Mouse (Mus musculus) monocyte, adult 5-6 weeks (primary cell): ENCODE measurements around the gene Helb. TPM values are rescaled to one million over a fixed set of nuclear protein-coding genes. Genes with fewer than 3 reads are reported as not detected.
"Not testable (repeated sequence)": the region's sequence is repeated elsewhere in the genome, so short reads cannot be mapped to it uniquely, and the experiment has no call there.

Experiments used
- ATAC-seq: fragments of 153-309, 156-312 bp; replicated peaks from 2 replicates; pipeline ENCODE4 v1.8.0; 2017; ENCODE audit warnings: mild to moderate bottlenecking; ENCODE audit not compliant: low TSS enrichment, insufficient number of reproducible peaks, severe bottlenecking, poor library complexity, low FRiP score
- total RNA-seq: library from RNA; stranded (forward); fragments of 200-1000, 200-491, 200-594 nt; gene quantifications from 3 replicates; pipeline ENCODE4 v1.2.3, GENCODE M21; 2017

Gene Helb
- total RNA-seq = 36.8 to 41.4 TPM (median 40.0 TPM) in 3 replicates

DNA sequence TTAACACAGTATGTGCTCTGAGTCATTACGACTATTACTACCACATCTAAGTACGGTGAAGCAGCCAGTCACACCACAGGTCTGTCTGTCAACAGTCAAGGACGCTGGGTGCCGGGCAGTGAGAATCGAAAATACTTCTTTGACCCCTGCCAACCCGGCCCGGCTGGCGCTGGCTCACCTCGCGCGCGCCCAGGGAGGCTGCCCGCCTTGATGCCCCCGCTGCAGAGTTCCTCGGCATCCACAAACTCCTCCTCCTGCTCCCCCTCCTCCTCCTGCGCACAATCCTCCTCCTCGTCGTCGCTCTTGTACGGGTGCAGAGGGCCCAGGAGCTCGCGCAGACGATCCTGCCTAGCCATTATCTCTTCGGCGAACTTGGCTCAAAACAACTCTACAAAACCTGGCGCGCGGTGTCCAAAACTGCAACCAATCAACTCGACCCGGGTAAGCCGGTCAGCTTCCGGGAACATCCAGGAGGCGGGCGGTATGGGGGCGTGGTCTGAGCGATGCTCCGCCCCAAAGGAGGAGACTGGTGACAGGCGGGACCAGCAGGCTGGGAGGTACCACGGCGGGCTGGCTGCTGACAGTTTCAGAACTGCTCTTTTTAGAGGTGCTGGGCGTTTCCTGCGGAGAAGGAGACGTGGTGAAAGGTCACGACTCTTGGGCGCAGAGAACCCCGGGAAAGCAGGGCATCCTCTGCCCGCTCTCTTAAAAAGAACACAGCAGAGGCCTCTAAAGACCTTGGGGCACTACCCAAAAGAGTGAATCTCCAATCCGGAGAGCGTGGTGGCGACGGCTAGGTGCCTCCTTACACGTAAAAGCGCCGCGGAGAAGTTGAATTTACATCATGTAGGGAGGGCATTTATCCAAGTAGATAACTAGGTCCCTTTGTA is at the start of gene Helb:
TSS of gene Helb (minus strand) at position 481 of the 890 bp plus-strand sequence.
- peak; percentile 97 for ATAC-seq

DNA sequence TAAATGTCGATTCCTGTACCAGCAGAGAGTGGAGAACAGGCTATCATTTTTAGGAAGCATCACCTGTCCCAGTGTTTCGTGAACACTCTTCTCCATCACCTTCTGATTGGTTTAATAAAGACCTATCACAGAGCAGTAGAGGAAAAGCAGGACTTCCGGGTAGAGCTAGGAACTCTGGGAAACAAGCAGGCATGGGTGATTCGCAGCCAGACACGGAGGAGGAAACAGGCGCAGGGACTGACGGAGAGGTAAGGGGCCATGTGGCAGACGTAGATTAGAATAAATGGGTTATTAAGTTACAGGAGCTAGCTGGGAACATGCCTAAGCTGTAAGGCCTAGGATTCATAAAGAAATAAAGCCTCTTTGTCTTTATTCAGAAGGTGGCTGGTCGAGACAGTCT is 47.7 kb upstream of the Helb start:
- no peak for ATAC-seq

DNA sequence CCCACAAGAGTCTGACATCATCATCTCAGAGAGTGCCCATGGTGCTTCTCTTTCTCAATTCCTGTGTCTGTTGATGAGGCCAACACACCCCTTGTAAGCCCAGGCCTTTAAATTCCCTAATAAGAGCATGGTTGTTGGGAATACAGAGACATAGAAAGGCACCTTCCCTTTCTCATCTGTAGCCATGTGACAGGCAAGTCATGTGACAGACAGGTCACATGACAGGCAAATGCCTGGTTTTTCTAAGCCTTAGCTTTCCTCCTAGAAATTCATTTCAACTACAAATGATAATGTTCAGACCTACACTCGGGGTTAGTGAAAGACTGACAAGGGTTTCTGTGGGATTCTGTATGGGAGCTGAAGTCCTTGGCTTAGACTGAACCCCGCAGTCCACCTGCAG is 41.1 kb upstream of the Helb start:
- ATAC-seq = no peak

DNA sequence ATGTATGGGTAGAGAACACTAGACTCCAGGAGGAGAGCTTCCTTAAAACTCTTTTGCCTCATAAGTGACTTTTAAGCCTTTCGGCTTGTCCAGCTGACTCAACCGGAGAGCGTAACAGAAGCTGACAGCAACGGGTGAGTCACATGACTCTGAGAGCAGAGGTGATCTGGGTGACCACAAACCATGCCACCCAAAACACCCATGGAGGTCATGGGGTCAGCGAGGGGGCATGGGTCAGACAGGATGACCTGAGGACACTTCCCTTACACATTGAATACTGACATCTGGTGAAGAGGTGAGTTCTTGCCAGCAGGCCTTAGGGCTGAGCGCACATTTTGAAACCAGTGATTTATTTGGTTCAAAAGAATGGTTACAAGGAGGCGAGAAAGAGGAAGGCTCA is 38.9 kb upstream of the Helb start:
- ATAC-seq = peak; percentile 32; the same call in 1 of the 2 replicates

DNA sequence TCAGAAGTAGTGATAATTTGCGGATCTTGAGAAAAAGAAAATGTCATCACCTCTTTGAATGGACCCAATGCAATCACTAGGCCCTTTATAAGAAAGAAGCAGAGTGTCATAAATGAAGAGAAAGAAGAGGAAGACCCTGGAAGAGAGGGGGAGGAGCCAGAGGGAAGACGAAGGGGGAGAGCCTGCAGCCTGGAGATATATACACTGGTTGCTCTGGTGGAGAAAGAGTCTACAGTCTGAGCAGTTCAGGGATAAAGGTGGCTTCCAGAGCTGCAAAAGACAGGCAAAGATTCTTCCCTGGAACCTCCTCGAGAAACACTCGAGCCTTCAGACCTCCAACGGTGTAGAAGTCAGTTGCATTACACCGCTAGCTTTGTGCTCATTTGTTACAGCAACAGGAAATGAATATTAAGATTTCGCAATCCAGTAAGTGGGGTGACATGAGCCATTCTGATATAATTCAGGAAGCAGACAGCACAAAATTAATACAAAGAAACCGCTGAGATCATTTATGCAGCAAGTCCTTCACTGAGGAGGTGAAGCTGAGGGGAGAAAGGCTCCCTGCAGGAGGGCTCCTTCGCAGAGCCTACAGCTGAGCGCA is 28.2 kb upstream of the Helb start:
- peak; percentile 31; the same call in 1 of the 2 replicates for ATAC-seq

GRCm38 (mm10) chr10:120140193-120140592 is 27.4 kb upstream of the Helb start:
- no peak for ATAC-seq

DNA sequence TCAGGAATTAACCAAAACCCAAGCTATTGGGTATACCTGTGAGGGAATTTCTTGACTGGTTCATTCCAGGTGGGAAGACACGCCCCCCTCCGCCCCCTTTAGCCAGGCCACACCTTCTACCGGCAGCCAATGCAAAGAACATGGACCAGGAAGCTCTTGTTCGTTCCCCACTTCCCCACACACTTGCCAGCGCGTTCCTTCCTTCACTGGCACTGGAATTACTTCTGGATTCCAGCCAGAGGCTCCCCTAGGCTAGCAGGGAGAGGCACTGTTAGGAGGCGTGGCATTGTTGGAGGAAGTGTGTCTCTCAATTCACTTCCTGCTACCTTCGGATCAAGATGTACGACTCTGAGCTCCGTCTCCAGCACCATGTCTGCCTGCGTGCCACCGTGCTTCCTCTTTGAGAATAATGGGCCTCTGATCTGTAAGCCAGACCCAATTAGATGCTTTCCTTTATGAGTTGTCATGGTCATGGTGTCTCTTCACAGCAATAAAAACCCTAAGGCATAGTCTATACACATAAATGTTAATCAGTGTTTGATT is 23.3 kb upstream of the Helb start:
- peak; percentile 67 for ATAC-seq

- no peak for ATAC-seq
Measured at GRCm38 (mm10) chr10:120133697-120134096, 20.9 kb upstream of the Helb start.

GRCm38 (mm10) chr10:120130621-120131020 is 17.8 kb upstream of the Helb start:
- ATAC-seq = no peak

DNA sequence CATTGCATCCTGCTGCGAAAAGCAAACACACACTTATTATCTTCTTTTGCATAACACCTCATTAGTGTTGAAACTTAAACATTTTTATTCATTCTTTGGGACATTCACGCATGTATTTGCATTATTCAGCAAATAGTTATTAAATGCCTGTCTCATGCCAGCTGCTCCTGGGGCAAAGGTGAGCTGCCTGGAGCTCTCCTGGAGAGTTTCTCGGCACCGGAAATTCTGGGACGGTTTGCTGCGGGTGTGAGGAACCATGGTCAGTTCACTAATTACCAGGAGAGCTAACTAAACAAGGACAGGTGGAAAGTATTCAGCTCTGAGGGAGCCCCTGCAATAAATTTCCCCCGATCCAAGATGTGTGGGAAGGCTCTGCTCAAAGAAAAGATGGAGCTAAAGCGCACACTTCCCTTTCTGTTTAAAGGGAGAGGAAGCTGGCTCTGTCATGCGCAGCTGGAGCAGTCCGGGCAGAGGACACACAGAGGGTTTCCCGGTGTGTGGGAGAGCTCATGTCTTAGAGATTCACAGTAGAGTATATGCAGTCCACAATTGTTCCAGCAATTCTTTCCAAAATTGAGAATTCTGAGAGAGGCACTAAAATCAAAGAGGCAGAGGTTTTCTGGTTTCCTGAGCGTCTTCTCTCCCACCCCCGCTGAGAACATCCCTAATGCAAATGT is 16.0 kb upstream of the Helb start:
- no peak for ATAC-seq

DNA sequence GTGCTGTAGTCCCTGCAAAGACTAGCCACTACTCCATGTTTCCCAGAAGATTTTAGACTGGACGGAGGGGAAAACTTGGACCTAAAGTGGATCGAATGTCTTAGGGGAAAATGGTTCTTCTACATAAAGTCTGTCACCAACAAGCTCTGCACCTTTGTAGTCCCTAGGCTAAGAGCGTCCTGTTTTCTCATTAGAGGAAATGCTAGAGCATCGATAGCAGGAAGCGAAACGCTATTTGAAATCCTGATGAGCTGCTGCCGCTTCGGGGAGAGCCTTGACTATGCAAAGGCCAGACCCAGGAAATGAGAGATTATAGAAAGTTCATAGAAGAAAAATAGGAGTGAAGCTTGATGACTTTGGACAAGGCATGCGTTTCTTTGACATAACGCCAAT is 12.7 kb upstream of the Helb start:
- peak; percentile 38; the same call in 1 of the 2 replicates for ATAC-seq

DNA sequence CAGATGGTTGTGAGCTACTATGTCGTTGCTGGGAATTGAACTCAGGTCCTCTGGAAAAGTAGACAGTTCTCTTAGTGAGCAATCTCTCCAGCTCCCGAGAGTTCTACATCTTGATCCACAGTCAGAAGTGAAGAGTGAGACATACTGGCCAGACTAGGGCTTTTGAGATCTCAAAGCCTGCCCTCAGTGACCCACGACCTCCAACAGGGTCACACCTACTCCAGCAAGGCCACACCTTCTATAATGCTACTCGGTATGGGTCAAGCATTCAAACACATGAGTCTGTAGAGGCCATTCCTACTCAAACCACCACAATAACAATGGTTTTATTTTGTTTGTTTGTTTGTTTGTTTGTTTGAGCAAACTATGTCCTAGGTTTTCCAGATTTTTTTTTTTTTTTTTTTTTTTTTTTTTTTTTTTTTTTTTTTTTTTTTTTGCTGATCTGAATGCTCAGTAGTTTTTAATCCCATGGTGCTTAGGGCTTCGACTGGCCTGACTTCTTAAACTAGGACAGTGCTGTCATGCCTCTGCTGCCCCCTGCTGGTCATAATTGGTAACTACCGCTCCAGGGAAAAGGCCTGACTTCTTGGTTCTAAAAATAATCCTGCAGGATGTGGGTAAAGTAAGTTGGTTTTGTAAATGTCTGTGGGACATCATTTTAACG is 12.1 kb upstream of the Helb start:
- ATAC-seq = peak; percentile 84

GRCm38 (mm10) chr10:120123721-120124120 is 10.9 kb upstream of the Helb start:
- ATAC-seq = no peak

GRCm38 (mm10) chr10:120115249-120115648 is 2.5 kb upstream of the Helb start:
- ATAC-seq = no peak

- ATAC-seq = no peak
Measured at GRCm38 (mm10) chr10:120114493-120114892, 1.7 kb upstream of the Helb start.

GRCm38 (mm10) chr10:120113980-120114379 is 1.2 kb upstream of the Helb start:
- ATAC-seq = no peak

GRCm38 (mm10) chr10:120113482-120113881 is 695 bp upstream of the Helb start:
- not testable (repeated sequence) for ATAC-seq

DNA sequence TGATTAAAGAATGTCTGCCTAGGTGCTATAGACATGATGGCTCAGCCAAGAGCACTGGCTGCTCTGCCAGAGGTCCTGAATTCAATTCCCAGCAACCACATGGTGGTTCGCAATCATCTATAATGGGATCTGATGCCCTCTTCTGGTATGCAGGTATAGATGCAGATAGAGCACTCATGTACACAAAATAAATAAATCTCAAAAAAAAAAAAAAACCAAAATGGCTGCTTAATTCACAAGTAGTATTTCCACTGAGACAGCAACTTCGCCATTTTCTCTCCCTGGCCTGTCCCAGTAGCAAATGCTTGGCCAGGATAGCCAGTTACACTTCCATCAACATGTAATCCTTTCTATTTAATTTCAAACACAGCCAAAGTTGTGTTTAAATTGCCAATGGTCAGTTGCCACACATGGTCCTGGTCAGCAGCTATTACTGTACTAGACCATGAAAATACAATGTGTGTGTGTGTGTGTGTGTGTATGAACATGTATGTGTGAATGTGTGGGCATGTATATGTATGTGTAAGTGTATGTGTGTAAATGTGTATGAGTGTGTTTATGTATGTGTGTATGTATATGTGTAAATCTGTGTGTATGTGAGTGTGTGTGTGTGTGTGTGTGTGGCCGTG is 982 bp downstream of the Helb start:
- no peak for ATAC-seq
